In genomic region chr17:74209143-74209908, GRCm38 (mm10) we compare ENCODE assay signal across 27 mouse cellular contexts.
A peak's percentile ranks its signal among the peaks of the same experiment; 100 is the strongest.
DNase-seq lines count a peak whose midpoint lies in the region; ATAC-seq and TF ChIP-seq lines count a peak whose summit lies in the region.
"Had no signal": no experiment of that assay in that cellular context is flagged by ENCODE, and none has a peak within 500 bp of the region (broad histone marks: within the 10 kb centered on the region; RNA-seq: fewer than 3 reads in every experiment).

No protein-coding gene starts in this region.

- H3K4me1 ChIP-seq in intestine, embryonic 15.5 days (replicated peaks), result no peaks in the 10 kb centered on the region
- no peaks in the 10 kb centered on the region for H3K4me1 ChIP-seq in intestine, embryonic 16.5 days (ENCODE audit: control insufficient read depth, insufficient read depth, low read length)
- H3K4me1 ChIP-seq in lung, embryonic 14.5 days (ENCODE audit: insufficient read depth), result no peaks in the 10 kb centered on the region
- H3K4me1 ChIP-seq: embryonic facial prominence, embryonic 13.5 days; heart, embryonic 13.5 days; limb, embryonic 10.5 days; limb, embryonic 15.5 days; liver, embryonic 13.5 days; midbrain, embryonic 10.5 days; neural tube, embryonic 12.5 days had no signal

- no peak overlapping the region for H3K27ac ChIP-seq in intestine, embryonic 15.5 days
- H3K27ac ChIP-seq in intestine, embryonic 16.5 days (ENCODE audit: low read length), result no peak overlapping the region
- H3K27ac ChIP-seq in lung, embryonic 14.5 days (ENCODE audit: low read depth), result no peak overlapping the region
- H3K27ac ChIP-seq: embryonic facial prominence, embryonic 13.5 days; heart, embryonic 13.5 days; hindbrain, embryonic 14.5 days; limb, embryonic 10.5 days; limb, embryonic 15.5 days; liver, embryonic 13.5 days; midbrain, embryonic 10.5 days; neural tube, embryonic 12.5 days had no signal

- TF ChIP-seq CTCF in lung, embryonic 14.5 days (IDR thresholded peaks at IDR 0.05; ENCODE audit: low read depth), result no peak

- no peak overlapping the region for H3K9ac ChIP-seq in intestine, embryonic 15.5 days
- no peak overlapping the region for H3K9ac ChIP-seq in intestine, embryonic 16.5 days (ENCODE audit: low read depth, low read length)
- H3K9ac ChIP-seq in lung, embryonic 14.5 days, result no peak overlapping the region
- H3K9ac ChIP-seq: embryonic facial prominence, embryonic 13.5 days; heart, embryonic 13.5 days; hindbrain, embryonic 14.5 days; limb, embryonic 15.5 days; liver, embryonic 13.5 days; neural tube, embryonic 12.5 days had no signal

- peak; percentile 17 for DNase-seq in lung, embryonic 14.5 days
- no peak for DNase-seq in lung, postnatal 25 days (ENCODE audit: low spot score)
- peak; percentile 71 for DNase-seq in R1 (ENCODE audit: low read depth, low spot score)
- peak; percentile 38 for DNase-seq in lung, postnatal 36 days
- DNase-seq in right cerebral cortex, postnatal 36 days (ENCODE audit: low spot score in 2 of 2), result no peak
- DNase-seq in ovary, postnatal 10 days (ENCODE audit: low spot score), result no peak
- DNase-seq: adrenal gland, postnatal 14 days; cerebellum, adult 11 months; cerebellum, adult 9-10 months; cerebellum, postnatal 36 days; gastrocnemius, postnatal 10 days; heart, postnatal 10 days; kidney, adult 2 months; layer of hippocampus, postnatal 36 days; liver, embryonic 13.5 days had no signal

- no peak overlapping the region for H3K4me3 ChIP-seq in intestine, embryonic 15.5 days (replicated peaks)
- H3K4me3 ChIP-seq in intestine, embryonic 16.5 days (ENCODE audit: low read length), result no peak overlapping the region
- no peak overlapping the region for H3K4me3 ChIP-seq in lung, embryonic 14.5 days (ENCODE audit: low read depth, low read length)
- H3K4me3 ChIP-seq: embryonic facial prominence, embryonic 13.5 days; erythroblast, embryonic 14.5 days; heart, embryonic 13.5 days; limb, embryonic 10.5 days; limb, embryonic 15.5 days; liver, embryonic 13.5 days; midbrain, embryonic 10.5 days; neural tube, embryonic 12.5 days had no signal

- WGBS in intestine, embryonic 15.5 days, result 30% methylated on average over 5 of the region's 5 CpGs
- WGBS in intestine, embryonic 16.5 days, result 38% methylated on average over 5 of the region's 5 CpGs
- 31% methylated on average over 5 of the region's 5 CpGs for WGBS in lung, embryonic 14.5 days

- no peaks in the 10 kb centered on the region for H3K9me3 ChIP-seq in intestine, embryonic 15.5 days
- no peaks in the 10 kb centered on the region for H3K9me3 ChIP-seq in intestine, embryonic 16.5 days (ENCODE audit: control insufficient read depth, low read length)
- no peaks in the 10 kb centered on the region for H3K9me3 ChIP-seq in lung, embryonic 14.5 days (ENCODE audit: low read depth, low read length)
- H3K9me3 ChIP-seq: embryonic facial prominence, embryonic 13.5 days; heart, embryonic 13.5 days; limb, embryonic 10.5 days; limb, embryonic 15.5 days; liver, embryonic 13.5 days; midbrain, embryonic 10.5 days; neural tube, embryonic 12.5 days had no signal

- 0 out of 2 replicates have a peak, but pooled peaks cover 5% of the 10 kb centered on the region for H3K36me3 ChIP-seq in intestine, embryonic 15.5 days
- no peaks in the 10 kb centered on the region; the same call in 1 of the 2 replicates for H3K36me3 ChIP-seq in intestine, embryonic 16.5 days (ENCODE audit: control insufficient read depth, insufficient read depth, low read length)
- peaks cover 10% of the 10 kb centered on the region; the same call in 1 of the 2 replicates for H3K36me3 ChIP-seq in lung, embryonic 14.5 days (ENCODE audit: insufficient read depth)

- no peak overlapping the region for H3K4me2 ChIP-seq in intestine, embryonic 15.5 days (replicated peaks)
- no peak overlapping the region for H3K4me2 ChIP-seq in intestine, embryonic 16.5 days (ENCODE audit: low read depth, low read length)
- H3K4me2 ChIP-seq in lung, embryonic 14.5 days, result no peak overlapping the region
- H3K4me2 ChIP-seq: embryonic facial prominence, embryonic 13.5 days; heart, embryonic 13.5 days; hindbrain, embryonic 14.5 days; limb, embryonic 15.5 days; liver, embryonic 13.5 days; neural tube, embryonic 12.5 days had no signal

- ATAC-seq in intestine, embryonic 15.5 days, result 0 out of 2 replicates have a peak, but pooled peaks have one; percentile 17
- no peak for ATAC-seq in intestine, embryonic 16.5 days
- ATAC-seq in lung, embryonic 14.5 days (ENCODE audit: insufficient read depth), result 0 out of 2 replicates have a peak, but pooled peaks have one; percentile 44
- ATAC-seq: forebrain, embryonic 16.5 days; midbrain, embryonic 16.5 days had no signal

- H3K27me3 ChIP-seq in intestine, embryonic 15.5 days (replicated peaks), result no peaks in the 10 kb centered on the region
- H3K27me3 ChIP-seq in intestine, embryonic 16.5 days (replicated peaks; ENCODE audit: control insufficient read depth, insufficient read depth, low read length), result no peaks in the 10 kb centered on the region
- no peaks in the 10 kb centered on the region for H3K27me3 ChIP-seq in lung, embryonic 14.5 days (ENCODE audit: insufficient read depth, low read length)
- H3K27me3 ChIP-seq: embryonic facial prominence, embryonic 13.5 days; heart, embryonic 13.5 days; limb, embryonic 15.5 days; liver, embryonic 13.5 days; neural tube, embryonic 12.5 days had no signal

Comparison
In these comparisons a context has a peak if more than half of its experiments do, and no peak if none do; other contexts are left out.
1. DNase-seq: peak in lung, embryonic 14.5 days (single experiment), R1 (single experiment) and lung, postnatal 36 days (single experiment); none in lung, postnatal 25 days (single experiment), right cerebral cortex, postnatal 36 days (0 of 2) and ovary, postnatal 10 days (single experiment).